Mouse (Mus musculus) lung, postnatal 0 days (tissue): ENCODE results near the gene Hist1h2bb.

Experiments used
- CTCF ChIP-seq: IDR thresholded peaks from 2 replicates; pipeline ENCODE4 v1.5.1; 2016; ENCODE audit warnings: antibody characterized with exemption, mild to moderate bottlenecking
- EP300 ChIP-seq: IDR thresholded peaks from 2 replicates; pipeline ENCODE4 v1.6.1; 2016; ENCODE audit warnings: antibody characterized with exemption, mild to moderate bottlenecking, control low read depth

DNA sequence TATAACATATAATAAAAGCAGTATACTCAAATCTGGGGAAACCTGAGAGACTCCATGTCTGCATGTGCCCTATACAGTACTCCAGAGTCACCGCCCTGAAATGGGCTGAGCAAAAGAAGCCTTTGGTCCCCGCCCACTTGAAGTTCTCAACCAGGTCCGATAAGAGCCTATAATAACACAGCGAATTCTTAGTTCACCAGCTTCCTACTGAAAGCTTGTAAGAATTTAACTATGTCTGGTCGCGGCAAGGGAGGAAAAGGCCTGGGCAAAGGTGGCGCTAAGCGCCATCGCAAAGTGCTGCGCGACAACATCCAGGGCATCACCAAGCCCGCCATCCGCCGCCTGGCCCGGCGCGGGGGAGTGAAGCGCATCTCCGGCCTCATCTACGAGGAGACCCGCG, 10.3 kb downstream of the Hist1h2bb start, which contains the start of gene Hist1h4b:
- TF ChIP-seq CTCF = no peak
- peak; percentile 80 for TF ChIP-seq EP300
